Mouse (Mus musculus) lung, embryonic 14.5 days (tissue): ENCODE data around the gene Scimp. TPM values are rescaled to one million over a fixed set of nuclear protein-coding genes. Genes with fewer than 3 reads are reported as not detected.
"Not testable (repeated sequence)": the region's sequence is repeated elsewhere in the genome, so short reads cannot be mapped to it uniquely, and the experiment has no call there.

Experiments
- ATAC-seq: fragments of 200-750 bp; cut with Nextera tagmentation; 2 replicates; pipeline ENCODE4 v1.8.0; 2017; ENCODE audit warnings: mild to moderate bottlenecking, moderate TSS enrichment, moderate library complexity; ENCODE audit not compliant: insufficient read depth
- DNase-seq: peaks from one replicate; pipeline ENCODE4 v3.0.0-alpha.2; 2015
- H3K27ac ChIP-seq: fragments of 300-500 bp; sonication (generic); 2 replicates; pipeline ENCODE4 v1.5.1; 2014; ENCODE audit warnings: low read depth, mild to moderate bottlenecking, moderate library complexity
- H3K27me3 ChIP-seq: fragments of 300-500 bp; sonication (generic); 2 replicates; pipeline ENCODE4 v1.6.1; 2014; ENCODE audit warnings: low read length, control low read depth; ENCODE audit not compliant: insufficient read depth
- H3K36me3 ChIP-seq: fragments of 300-500 bp; sonication (generic); 2 replicates; pipeline ENCODE4 v1.6.1; 2014; ENCODE audit warnings: control low read depth; ENCODE audit not compliant: insufficient read depth
- H3K4me1 ChIP-seq: fragments of 300-500 bp; sonication (generic); 2 replicates; pipeline ENCODE4 v1.6.1; 2014; ENCODE audit warnings: antibody characterized with exemption, control low read depth; ENCODE audit not compliant: insufficient read depth
- H3K4me2 ChIP-seq: fragments of 300-500 bp; sonication (generic); 2 replicates; pipeline ENCODE4 v1.6.1; 2014; ENCODE audit warnings: mild to moderate bottlenecking
- H3K4me3 ChIP-seq: fragments of 300-500 bp; sonication (generic); 2 replicates; pipeline ENCODE4 v1.5.1; 2014; ENCODE audit warnings: low read depth, low read length
- H3K9ac ChIP-seq: fragments of 300-500 bp; sonication (generic); 2 replicates; pipeline ENCODE4 v1.6.1; 2014
- H3K9me3 ChIP-seq: fragments of 300-500 bp; sonication (generic); 2 replicates; pipeline ENCODE4 v1.6.1; 2016; ENCODE audit warnings: low read depth, low read length, control low read depth
- CTCF ChIP-seq: IDR thresholded peaks from 2 replicates; pipeline ENCODE4 v1.5.1; 2016; ENCODE audit warnings: antibody characterized with exemption, low read depth
- WGBS: fragments of 180-500 bp; shearing (Covaris S2); extraction: QIAGEN DNeasy Blood & Tissue Kit; methylation state at CpG from one replicate; pipeline ENCODE4 v1.1.7; 2014; 5-methylcytosine and 5-hydroxymethylcytosine counted together
- polyA plus RNA-seq: library from polyadenylated mRNA; unstranded; fragments of >200 nt; fragmentation: Nextera tagmentation; extraction: Ambion mirVana; gene quantifications from 2 replicates; pipeline ENCODE4 v1.2.1, GENCODE M21; 2014

The Scimp gene
- polyA plus RNA-seq, 1 experiment from 2014 or later: not detected

DNA sequence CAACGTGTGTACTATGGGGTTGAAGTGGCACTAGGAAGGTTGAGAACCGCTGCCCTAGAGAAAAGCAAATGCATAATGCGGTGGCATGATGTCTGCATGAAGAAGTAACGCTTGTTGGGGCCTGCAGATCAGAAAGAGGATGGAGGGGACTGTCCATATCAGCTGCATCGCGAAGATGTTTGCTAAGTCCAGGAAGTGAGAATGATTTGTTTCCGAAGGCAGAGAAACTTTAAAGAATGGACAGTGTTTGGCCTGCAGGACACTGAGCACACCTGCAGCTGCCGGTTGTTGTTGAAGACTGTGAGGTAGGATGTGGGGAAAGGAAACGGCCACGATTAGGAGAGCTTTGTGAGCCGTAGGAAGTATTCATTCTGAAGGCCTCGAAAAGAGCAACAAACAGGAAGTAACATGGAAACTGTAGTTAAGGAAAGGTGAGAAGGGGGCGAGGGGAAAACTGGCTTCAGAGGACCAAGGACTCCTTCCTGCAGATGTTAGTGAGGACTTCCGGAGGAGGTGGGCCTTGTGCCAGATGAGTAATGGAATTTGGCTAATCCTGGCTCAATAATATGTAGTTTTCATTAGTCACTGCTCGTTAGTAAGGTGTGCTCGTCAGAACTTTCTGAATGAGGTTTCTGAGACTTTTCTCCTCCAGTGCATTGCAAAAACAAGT is 46.5 kb downstream of the Scimp start:
- Histone ChIP-seq H3K4me2 (no peak overlapping the region), H3K4me3 (no peak overlapping the region), H3K9me3 (no peaks in the 10 kb centered on the region), H3K27ac (no peak overlapping the region), H3K9ac (no peak overlapping the region), H3K36me3 (peaks cover 4% of the 10 kb centered on the region; the same call in 1 of the 2 replicates), H3K4me1 (no peaks in the 10 kb centered on the region), H3K27me3 (no peaks in the 10 kb centered on the region)
- WGBS: 68% methylated on average over 16 of the region's 16 CpGs
- ATAC-seq: no peak
- peak; percentile 69 for DNase-seq
- no peak for TF ChIP-seq CTCF

GRCm38 (mm10) chr11:70763936-70764808 is 48.2 kb downstream of the Scimp start, which contains the start of gene Zfp3:
Gene Zfp3, plus strand, starts transcription at chr11:70764209.
- no peak for TF ChIP-seq CTCF
- H3K9ac ChIP-seq: peak within 1 kb of the TSS; percentile 75
- ATAC-seq (peak; percentile 85), DNase-seq (peak; percentile 70)
- no peaks in the 10 kb centered on the region for H3K4me1 ChIP-seq
- H3K27ac ChIP-seq: peak within 1 kb of the TSS; percentile 75
- H3K9me3 ChIP-seq: no peaks in the 10 kb centered on the region
- under 1% methylated on average over 78 of the region's 78 CpGs for WGBS
- H3K27me3 ChIP-seq: no peaks in the 10 kb centered on the region
- H3K4me2 ChIP-seq: peak within 1 kb of the TSS; percentile 82
- H3K4me3 ChIP-seq: peak within 1 kb of the TSS; percentile 69
- H3K36me3 ChIP-seq: peaks cover 4% of the 10 kb centered on the region; the same call in 1 of the 2 replicates

GRCm38 (mm10) chr11:70763582-70763935 is 48.8 kb downstream of the Scimp start:
- ATAC-seq (no peak), DNase-seq (no peak)
- 22% methylated on average over 3 of the region's 3 CpGs for WGBS
- Histone ChIP-seq H3K27ac (no peak overlapping the region), H3K27me3 (no peaks in the 10 kb centered on the region), H3K9ac (peak overlapping the region; percentile 75; the same call in 1 of the 2 replicates), H3K9me3 (no peaks in the 10 kb centered on the region), H3K4me1 (no peaks in the 10 kb centered on the region), H3K4me3 (peak overlapping the region; percentile 69), H3K4me2 (peak overlapping the region; percentile 82), H3K36me3 (peaks cover 4% of the 10 kb centered on the region; the same call in 1 of the 2 replicates)
- no peak for TF ChIP-seq CTCF

- Histone ChIP-seq H3K9me3 (no peaks in the 10 kb centered on the region), H3K27ac (no peak overlapping the region), H3K4me2 (no peak overlapping the region), H3K9ac (no peak overlapping the region), H3K4me3 (no peak overlapping the region), H3K4me1 (no peaks in the 10 kb centered on the region), H3K27me3 (no peaks in the 10 kb centered on the region), H3K36me3 (no peaks in the 10 kb centered on the region)
- DNase-seq (no peak), ATAC-seq (no peak)
- TF ChIP-seq CTCF: no peak
- WGBS: 77% methylated on average over 9 of the region's 9 CpGs
Measured at GRCm38 (mm10) chr11:70762641-70763040, 49.7 kb downstream of the Scimp start.

GRCm38 (mm10) chr11:70760446-70760845 is 51.9 kb downstream of the Scimp start:
- not testable (repeated sequence) for H3K27ac ChIP-seq, ATAC-seq, DNase-seq, H3K4me2 ChIP-seq, H3K36me3 ChIP-seq, H3K9me3 ChIP-seq, H3K9ac ChIP-seq, H3K4me3 ChIP-seq, H3K4me1 ChIP-seq, H3K27me3 ChIP-seq
- WGBS: 61% methylated on average over 3 of the region's 3 CpGs

DNA sequence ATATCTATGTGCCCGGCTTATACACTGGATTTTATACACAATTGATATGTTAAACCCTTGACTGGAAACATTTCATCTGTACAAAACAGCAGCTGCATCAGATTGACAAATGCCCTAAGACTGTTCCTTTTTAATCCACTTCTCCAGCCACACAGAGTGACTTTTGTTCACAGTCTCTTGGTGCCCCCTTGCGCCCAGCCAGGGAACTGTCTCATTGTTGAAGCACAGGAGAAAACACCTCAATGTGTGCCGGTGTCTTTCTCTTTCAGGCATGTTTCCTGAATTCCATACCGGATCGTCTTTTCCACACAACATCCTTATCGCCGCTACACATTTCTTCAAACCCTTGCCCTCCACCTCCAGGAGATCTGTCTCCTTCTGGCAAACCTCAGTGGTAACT is 56.7 kb downstream of the Scimp start:
- ATAC-seq: no peak
- peak; percentile 93 for TF ChIP-seq CTCF
- Histone ChIP-seq H3K4me1 (no peaks in the 10 kb centered on the region), H3K4me2 (no peak overlapping the region), H3K27ac (no peak overlapping the region), H3K36me3 (no peaks in the 10 kb centered on the region), H3K9ac (no peak overlapping the region), H3K4me3 (no peak overlapping the region), H3K9me3 (no peaks in the 10 kb centered on the region), H3K27me3 (no peaks in the 10 kb centered on the region)
- peak; percentile 90 for DNase-seq
- 10% methylated on average over 7 of the region's 7 CpGs for WGBS

DNA sequence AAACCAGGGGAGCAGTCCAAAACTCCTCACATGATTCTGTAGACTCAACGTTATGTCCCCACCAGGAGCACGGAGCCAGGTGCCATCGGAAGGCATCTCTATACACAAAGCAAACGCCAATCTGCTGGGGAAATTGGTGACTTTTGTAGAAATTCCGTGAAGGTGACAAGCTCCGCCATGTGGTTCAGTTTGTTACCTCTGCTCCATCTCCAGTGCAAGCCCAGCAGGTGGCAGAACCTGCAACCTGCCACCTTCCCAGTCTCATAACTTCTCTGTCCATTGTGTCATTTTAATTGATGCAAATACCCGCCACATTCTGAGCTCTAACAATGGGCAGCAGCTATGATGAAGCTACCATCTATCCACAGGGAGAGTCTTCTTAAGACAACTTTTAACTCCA is 57.4 kb downstream of the Scimp start:
- Histone ChIP-seq H3K36me3 (no peaks in the 10 kb centered on the region), H3K27ac (no peak overlapping the region), H3K9ac (no peak overlapping the region), H3K4me2 (no peak overlapping the region), H3K4me3 (no peak overlapping the region), H3K4me1 (no peaks in the 10 kb centered on the region), H3K9me3 (no peaks in the 10 kb centered on the region), H3K27me3 (no peaks in the 10 kb centered on the region)
- TF ChIP-seq CTCF: no peak; the same call in 1 of the 2 replicates
- DNase-seq (no peak), ATAC-seq (no peak)
- WGBS: 54% methylated on average over 7 of the region's 7 CpGs
